Mouse (Mus musculus) ES-Bruce4 (cell line): Measurements from ENCODE around the gene 6430571L13Rik. TPM values are rescaled to one million over a fixed set of nuclear protein-coding genes. Genes with fewer than 3 reads are reported as not detected.

Experiments used
- H3K27ac ChIP-seq: 2 replicates; pipeline ENCODE4 v1.5.1; 2012; ENCODE audit warnings: low read length, inconsistent platforms; ENCODE audit not compliant: insufficient read depth
- H3K27me3 ChIP-seq: 2 replicates; pipeline ENCODE4 v1.6.1; 2012; ENCODE audit warnings: mild to moderate bottlenecking, low read length, inconsistent platforms; ENCODE audit not compliant: control insufficient read depth, poor library complexity, insufficient read depth, severe bottlenecking
- H3K36me3 ChIP-seq: 2 replicates; pipeline ENCODE4 v1.6.1; 2012; ENCODE audit warnings: inconsistent platforms, mild to moderate bottlenecking, low read length, moderate library complexity; ENCODE audit not compliant: control insufficient read depth, poor library complexity, insufficient read depth, severe bottlenecking
- H3K4me1 ChIP-seq: one replicate; pipeline ENCODE4 v1.8.1; 2011; ENCODE audit warnings: low read length; ENCODE audit not compliant: control insufficient read depth, insufficient read depth
- H3K4me3 ChIP-seq: 2 replicates; pipeline ENCODE4 v1.5.1; 2011; ENCODE audit warnings: low read depth, mild to moderate bottlenecking, low read length
- H3K9ac ChIP-seq: 2 replicates; pipeline ENCODE4 v1.6.1; 2012; ENCODE audit warnings: low read depth, mild to moderate bottlenecking, inconsistent platforms; ENCODE audit not compliant: poor library complexity, severe bottlenecking
- H3K9me3 ChIP-seq: replicated peaks from 2 replicates; pipeline ENCODE4 v1.6.1; 2012; ENCODE audit warnings: mild to moderate bottlenecking, low read length, inconsistent platforms; ENCODE audit not compliant: control insufficient read depth, poor library complexity, insufficient read depth, severe bottlenecking
- CTCF ChIP-seq: IDR thresholded peaks from one replicate; pipeline ENCODE4 v1.8.1; 2011; ENCODE audit warnings: low read depth, low read length
- EP300 ChIP-seq: IDR thresholded peaks from 2 replicates; pipeline ENCODE4 v1.6.1; 2011; ENCODE audit warnings: low read depth, low read length; ENCODE audit not compliant: insufficient read depth
- POLR2A ChIP-seq: IDR thresholded peaks from one replicate; pipeline ENCODE4 v1.8.1; 2011; ENCODE audit warnings: low read length; ENCODE audit not compliant: insufficient read depth
- polyA plus RNA-seq: library from polyadenylated mRNA; stranded (reverse); fragments of >200 nt; gene quantifications from 2 replicates; pipeline ENCODE4 v1.2.4, GENCODE M21; 2011; ENCODE audit warnings: low read depth; ENCODE audit not compliant: missing spikeins, insufficient read depth, insufficient read length

6430571L13Rik gene
- polyA plus RNA-seq, 1 experiment = 0.30 TPM

DNA sequence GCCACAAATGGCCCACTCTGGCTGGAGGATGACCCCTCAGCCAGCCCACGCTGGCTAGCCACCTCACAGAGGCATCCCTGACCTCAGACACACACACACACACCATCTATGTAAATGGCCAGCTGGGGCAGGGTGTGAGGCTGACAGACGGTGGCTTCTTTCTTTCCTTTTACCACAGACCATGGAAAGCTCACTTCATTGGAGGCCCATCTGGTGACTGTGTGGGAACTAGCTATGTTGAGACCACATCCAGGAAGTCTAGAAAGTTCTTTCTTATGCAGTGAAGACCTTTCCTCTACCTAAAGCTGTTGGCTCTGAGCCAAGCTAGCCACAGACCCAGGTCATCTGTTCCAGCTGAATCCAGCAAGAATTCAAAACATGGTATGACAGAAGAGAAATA, 6.7 kb upstream of the 6430571L13Rik start:
- Histone ChIP-seq H3K9me3 (no peaks in the 10 kb centered on the region), H3K36me3 (no peaks in the 10 kb centered on the region), H3K27me3 (no peaks in the 10 kb centered on the region), H3K27ac (no peak overlapping the region), H3K9ac (no peak overlapping the region), H3K4me3 (no peak overlapping the region), H3K4me1 (no peaks in the 10 kb centered on the region)
- TF ChIP-seq EP300 (no peak), POLR2A (no peak), CTCF (no peak)

DNA sequence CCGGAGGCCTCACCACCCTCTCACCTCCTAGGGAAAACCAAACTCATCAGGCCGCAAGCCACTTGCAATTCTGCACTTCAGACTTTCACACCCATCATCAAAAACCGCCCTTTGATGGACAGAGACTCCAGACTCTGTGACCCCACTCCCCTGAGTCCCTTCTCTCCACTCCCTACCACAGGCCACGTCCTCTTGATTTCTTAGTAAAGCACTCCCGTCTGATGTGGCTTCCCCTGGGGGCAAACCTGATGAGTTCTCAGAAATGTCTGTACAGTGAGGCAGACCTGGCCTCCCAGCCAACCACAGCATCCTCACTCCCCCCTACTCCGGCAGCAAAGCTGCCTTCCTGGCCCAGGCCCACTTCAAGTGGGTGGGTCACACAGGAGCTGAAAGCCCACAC, 6.0 kb upstream of the 6430571L13Rik start:
- H3K27me3 ChIP-seq = no peaks in the 10 kb centered on the region
- H3K4me1 ChIP-seq = no peaks in the 10 kb centered on the region
- TF ChIP-seq POLR2A = no peak
- TF ChIP-seq EP300 = no peak
- no peak for TF ChIP-seq CTCF
- no peak overlapping the region for H3K9ac ChIP-seq
- no peaks in the 10 kb centered on the region for H3K9me3 ChIP-seq
- H3K27ac ChIP-seq = no peak overlapping the region
- no peak overlapping the region for H3K4me3 ChIP-seq
- no peaks in the 10 kb centered on the region for H3K36me3 ChIP-seq

DNA sequence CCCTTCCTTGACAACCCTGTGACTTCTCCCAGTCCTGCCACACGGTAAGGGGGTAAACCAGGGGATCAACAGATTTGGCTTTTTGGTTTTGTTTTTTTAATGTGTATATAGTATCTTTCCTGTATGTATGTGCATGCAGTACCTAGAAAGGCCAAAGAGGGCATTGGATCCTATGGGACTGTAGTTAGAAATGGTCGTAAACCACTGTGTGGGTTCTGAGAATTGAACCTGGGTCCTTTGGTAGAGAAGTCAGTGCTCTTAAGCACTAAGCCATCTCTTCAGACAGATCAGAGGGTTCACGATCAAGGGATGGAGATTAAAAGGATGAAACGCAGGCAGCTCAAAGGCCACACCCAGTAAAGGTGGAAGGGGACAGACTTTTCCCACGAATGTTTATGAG, 5.4 kb upstream of the 6430571L13Rik start:
- H3K27ac ChIP-seq = no peak overlapping the region
- H3K36me3 ChIP-seq = no peaks in the 10 kb centered on the region
- no peaks in the 10 kb centered on the region for H3K27me3 ChIP-seq
- H3K4me3 ChIP-seq = no peak overlapping the region
- H3K9me3 ChIP-seq = no peaks in the 10 kb centered on the region
- TF ChIP-seq EP300 (no peak), POLR2A (no peak), CTCF (no peak)
- H3K4me1 ChIP-seq = no peaks in the 10 kb centered on the region
- H3K9ac ChIP-seq = no peak overlapping the region

DNA sequence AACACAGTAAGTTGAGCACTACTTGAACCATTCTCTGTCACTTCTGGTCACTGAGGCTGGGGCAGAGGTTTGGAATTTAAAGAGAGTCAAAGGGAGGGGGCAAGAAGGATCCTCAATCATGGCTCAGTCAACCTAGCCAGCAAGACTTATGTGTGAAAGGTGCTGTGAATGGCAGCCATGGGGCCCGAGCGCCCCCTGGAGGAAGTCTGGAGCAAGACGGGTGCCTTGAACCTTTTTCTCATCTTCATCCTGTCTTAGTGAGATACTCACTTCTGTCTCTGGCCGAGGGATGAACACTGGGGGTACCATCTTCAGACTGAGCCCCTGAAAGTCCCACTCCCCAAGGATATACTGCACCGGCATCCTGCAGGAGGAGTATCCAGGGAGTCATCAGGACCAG, 4.5 kb upstream of the 6430571L13Rik start:
- H3K36me3 ChIP-seq = no peaks in the 10 kb centered on the region
- no peak overlapping the region for H3K9ac ChIP-seq
- H3K9me3 ChIP-seq = no peaks in the 10 kb centered on the region
- no peak overlapping the region for H3K4me3 ChIP-seq
- no peaks in the 10 kb centered on the region for H3K27me3 ChIP-seq
- no peak overlapping the region for H3K27ac ChIP-seq
- no peaks in the 10 kb centered on the region for H3K4me1 ChIP-seq
- no peak for TF ChIP-seq POLR2A
- TF ChIP-seq CTCF = peak; percentile 93
- TF ChIP-seq EP300 = no peak

DNA sequence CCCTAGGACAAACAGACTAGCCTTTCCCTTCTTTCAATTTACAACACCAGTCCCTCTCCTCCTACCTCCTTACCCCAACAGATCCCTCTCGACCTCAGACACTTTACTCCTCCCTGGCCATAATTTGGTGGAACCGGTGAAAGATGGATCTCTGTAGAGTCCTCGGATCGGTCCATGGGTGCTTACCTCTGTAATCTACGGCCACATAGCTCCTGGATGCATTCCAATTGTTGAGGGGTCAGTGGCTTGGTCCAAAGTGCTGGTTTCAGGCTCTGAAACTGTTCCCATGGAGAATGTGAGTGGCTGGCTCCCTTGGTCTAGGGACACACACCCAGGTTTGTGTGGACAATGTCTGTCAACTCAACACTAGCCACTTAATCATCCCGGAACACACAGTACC, 4.0 kb upstream of the 6430571L13Rik start:
- no peak overlapping the region for H3K27ac ChIP-seq
- no peaks in the 10 kb centered on the region for H3K4me1 ChIP-seq
- no peaks in the 10 kb centered on the region for H3K9me3 ChIP-seq
- no peak overlapping the region for H3K9ac ChIP-seq
- TF ChIP-seq CTCF (no peak), POLR2A (no peak), EP300 (no peak)
- no peaks in the 10 kb centered on the region for H3K36me3 ChIP-seq
- H3K27me3 ChIP-seq = no peaks in the 10 kb centered on the region
- H3K4me3 ChIP-seq = no peak overlapping the region

DNA sequence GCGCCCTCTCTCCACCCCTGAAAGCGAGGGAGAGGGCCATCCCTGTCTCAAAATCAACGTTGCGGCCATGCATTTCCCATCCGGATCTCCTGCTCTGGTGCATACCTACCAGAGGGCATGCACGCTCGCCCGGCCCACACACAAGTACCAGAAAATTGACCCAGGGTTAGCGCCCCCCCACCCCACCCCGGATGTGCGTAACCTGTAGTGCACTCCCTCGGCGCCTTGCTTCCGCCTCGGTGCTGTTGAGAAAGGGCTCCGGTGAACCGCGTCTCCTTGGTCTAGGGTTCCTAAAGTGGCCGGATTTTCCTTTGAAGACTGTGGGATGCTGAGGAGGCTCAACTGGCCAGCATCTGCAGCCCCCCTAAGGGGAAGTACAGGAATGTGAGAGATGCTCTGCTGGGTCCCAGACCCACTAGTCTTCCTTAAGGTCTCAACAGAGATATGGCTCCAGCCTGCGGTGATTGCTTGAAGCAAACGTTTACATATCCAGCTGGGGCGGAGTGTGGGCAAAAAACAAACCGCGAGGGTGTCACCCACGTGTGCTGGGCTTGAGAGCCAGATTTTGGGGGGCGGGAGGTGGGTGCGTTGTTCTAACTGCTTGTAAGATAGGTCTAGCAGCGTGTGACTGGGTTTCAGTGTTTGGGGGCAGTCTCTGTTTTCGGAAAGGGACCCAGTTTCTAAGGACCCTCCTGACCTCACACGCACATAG, 2.1 kb upstream of the 6430571L13Rik start, which contains the start of gene Hemk1:
TSS of gene Hemk1 (minus strand) at position 179 of the 712 bp plus-strand sequence.
- H3K9me3 ChIP-seq = no peaks in the 10 kb centered on the region
- H3K4me3 ChIP-seq = peak within 1 kb of the TSS; percentile 97
- peaks cover 2% of the 10 kb centered on the region; the same call in 1 of the 2 replicates for H3K27me3 ChIP-seq
- H3K4me1 ChIP-seq = no peaks in the 10 kb centered on the region
- no peak within 1 kb of the TSS for H3K27ac ChIP-seq
- TF ChIP-seq EP300 = 0 out of 2 replicates have a peak, but pooled peaks have one; percentile 59
- TF ChIP-seq CTCF = no peak
- no peak for TF ChIP-seq POLR2A
- peak within 1 kb of the TSS; percentile 47 for H3K9ac ChIP-seq
- no peaks in the 10 kb centered on the region for H3K36me3 ChIP-seq
